Mouse (Mus musculus): Measurements from ENCODE around the gene C1qtnf6. TPM values are rescaled to one million over a fixed set of nuclear protein-coding genes. Genes with fewer than 3 reads are reported as not detected.

The C1qtnf6 gene
- 31.3 and 35.6 TPM in 2 replicates for polyA plus RNA-seq (2015; fragmentation: Nextera tagmentation; extraction: Ambion mirVana)

GRCm38 (mm10) chr15:78530671-78531450 is at the start of gene C1qtnf6:
C1qtnf6 (minus strand) TSS chr15:78531416.
- Histone ChIP-seq H3K27me3 (ENCODE audit: control insufficient read depth, insufficient read depth, low read length) (no peaks in the 10 kb centered on the region), H3K4me2 (ENCODE audit: low read depth, low read length) (peak within 1 kb of the TSS; percentile 56), H3K4me1 (ENCODE audit: control insufficient read depth, insufficient read depth, low read length) (peaks cover 40% of the 10 kb centered on the region), H3K9me3 (replicated peaks; ENCODE audit: control insufficient read depth, low read length) (no peaks in the 10 kb centered on the region), H3K9ac (ENCODE audit: low read length) (peak within 1 kb of the TSS; percentile 67), H3K4me3 (replicated peaks; ENCODE audit: low read length) (peak within 1 kb of the TSS; percentile 37), H3K36me3 (ENCODE audit: control insufficient read depth, insufficient read depth, low read length) (no peaks in the 10 kb centered on the region), H3K27ac (ENCODE audit: low read length) (peak within 1 kb of the TSS; percentile 95)
- ATAC-seq (ENCODE audit: insufficient read depth, low FRiP score): no peak
- WGBS: 65% methylated on average over 17 of the region's 17 CpGs

- peaks cover 13% of the 10 kb centered on the region for H3K4me1 ChIP-seq (ENCODE audit: control insufficient read depth, insufficient read depth, low read length)
- H3K27me3 ChIP-seq (ENCODE audit: control insufficient read depth, insufficient read depth, low read length): no peaks in the 10 kb centered on the region
- no peak overlapping the region for H3K4me2 ChIP-seq (ENCODE audit: low read depth, low read length)
- WGBS: 55% methylated on average over 4 of the region's 4 CpGs
- H3K9ac ChIP-seq (ENCODE audit: low read length): no peak overlapping the region
- no peak overlapping the region for H3K4me3 ChIP-seq (replicated peaks; ENCODE audit: low read length)
- H3K36me3 ChIP-seq (ENCODE audit: control insufficient read depth, insufficient read depth, low read length): no peaks in the 10 kb centered on the region
- H3K27ac ChIP-seq (ENCODE audit: low read length): no peak overlapping the region
- H3K9me3 ChIP-seq (replicated peaks; ENCODE audit: control insufficient read depth, low read length): no peaks in the 10 kb centered on the region; the same call in 1 of the 2 replicates
- ATAC-seq (ENCODE audit: insufficient read depth, low FRiP score): no peak
These were observed 45.1 kb upstream of the C1qtnf6 start for GRCm38 (mm10) chr15:78576284-78576810.

GRCm38 (mm10) chr15:78572658-78573397 is 41.6 kb upstream of the C1qtnf6 start, which contains the start of gene Rac2:
Rac2 (minus strand) TSS chr15:78572783.
- Histone ChIP-seq H3K9me3 (replicated peaks; ENCODE audit: control insufficient read depth, low read length) (no peaks in the 10 kb centered on the region; the same call in 1 of the 2 replicates), H3K4me3 (replicated peaks; ENCODE audit: low read length) (peak within 1 kb of the TSS; percentile 25), H3K36me3 (ENCODE audit: control insufficient read depth, insufficient read depth, low read length) (no peaks in the 10 kb centered on the region), H3K4me2 (ENCODE audit: low read depth, low read length) (no peak within 1 kb of the TSS), H3K27me3 (ENCODE audit: control insufficient read depth, insufficient read depth, low read length) (no peaks in the 10 kb centered on the region), H3K27ac (ENCODE audit: low read length) (no peak within 1 kb of the TSS; the same call in 1 of the 2 replicates), H3K9ac (ENCODE audit: low read length) (peak within 1 kb of the TSS; percentile 46), H3K4me1 (ENCODE audit: control insufficient read depth, insufficient read depth, low read length) (0 out of 2 replicates have a peak, but pooled peaks cover 3% of the 10 kb centered on the region)
- ATAC-seq (ENCODE audit: insufficient read depth, low FRiP score): peak; percentile 16; the same call in 1 of the 2 replicates
- WGBS: 65% methylated on average over 8 of the region's 8 CpGs

GRCm38 (mm10) chr15:78572270-78572600 is 41.0 kb upstream of the C1qtnf6 start:
- no peak for ATAC-seq (ENCODE audit: insufficient read depth, low FRiP score)
- 0 out of 2 replicates have a peak, but pooled peaks cover 3% of the 10 kb centered on the region for H3K4me1 ChIP-seq (ENCODE audit: control insufficient read depth, insufficient read depth, low read length)
- no peak overlapping the region for H3K4me2 ChIP-seq (ENCODE audit: low read depth, low read length)
- WGBS: 86% methylated on average over 5 of the region's 5 CpGs
- no peaks in the 10 kb centered on the region; the same call in 1 of the 2 replicates for H3K9me3 ChIP-seq (replicated peaks; ENCODE audit: control insufficient read depth, low read length)
- H3K36me3 ChIP-seq (ENCODE audit: control insufficient read depth, insufficient read depth, low read length): no peaks in the 10 kb centered on the region
- peak overlapping the region; percentile 46 for H3K9ac ChIP-seq (ENCODE audit: low read length)
- no peak overlapping the region for H3K27ac ChIP-seq (ENCODE audit: low read length)
- peak overlapping the region; percentile 25 for H3K4me3 ChIP-seq (replicated peaks; ENCODE audit: low read length)
- no peaks in the 10 kb centered on the region for H3K27me3 ChIP-seq (ENCODE audit: control insufficient read depth, insufficient read depth, low read length)

- H3K4me1 ChIP-seq (ENCODE audit: control insufficient read depth, insufficient read depth, low read length): 0 out of 2 replicates have a peak, but pooled peaks cover 3% of the 10 kb centered on the region
- 42% methylated on average over 16 of the region's 16 CpGs for WGBS
- peak overlapping the region; percentile 46 for H3K9ac ChIP-seq (ENCODE audit: low read length)
- no peaks in the 10 kb centered on the region; the same call in 1 of the 2 replicates for H3K9me3 ChIP-seq (replicated peaks; ENCODE audit: control insufficient read depth, low read length)
- H3K4me3 ChIP-seq (replicated peaks; ENCODE audit: low read length): peak overlapping the region; percentile 25
- H3K4me2 ChIP-seq (ENCODE audit: low read depth, low read length): no peak overlapping the region
- no peaks in the 10 kb centered on the region for H3K36me3 ChIP-seq (ENCODE audit: control insufficient read depth, insufficient read depth, low read length)
- 0 out of 2 replicates have a peak, but pooled peaks have one; percentile 19 for ATAC-seq (ENCODE audit: insufficient read depth, low FRiP score)
- no peak overlapping the region; the same call in 1 of the 2 replicates for H3K27ac ChIP-seq (ENCODE audit: low read length)
- H3K27me3 ChIP-seq (ENCODE audit: control insufficient read depth, insufficient read depth, low read length): no peaks in the 10 kb centered on the region
These were observed 40.5 kb upstream of the C1qtnf6 start for GRCm38 (mm10) chr15:78571554-78572269.

- Histone ChIP-seq H3K9ac (ENCODE audit: low read length) (no peak overlapping the region), H3K4me1 (ENCODE audit: control insufficient read depth, insufficient read depth, low read length) (0 out of 2 replicates have a peak, but pooled peaks cover 3% of the 10 kb centered on the region), H3K4me3 (replicated peaks; ENCODE audit: low read length) (no peak overlapping the region), H3K27ac (ENCODE audit: low read length) (no peak overlapping the region), H3K4me2 (ENCODE audit: low read depth, low read length) (no peak overlapping the region), H3K9me3 (replicated peaks; ENCODE audit: control insufficient read depth, low read length) (no peaks in the 10 kb centered on the region; the same call in 1 of the 2 replicates), H3K36me3 (ENCODE audit: control insufficient read depth, insufficient read depth, low read length) (no peaks in the 10 kb centered on the region), H3K27me3 (ENCODE audit: control insufficient read depth, insufficient read depth, low read length) (no peaks in the 10 kb centered on the region)
- 94% methylated on average over 5 of the region's 5 CpGs for WGBS
- ATAC-seq (ENCODE audit: insufficient read depth, low FRiP score): no peak
These were observed 39.0 kb upstream of the C1qtnf6 start for GRCm38 (mm10) chr15:78570170-78570569.

- Histone ChIP-seq H3K4me3 (replicated peaks; ENCODE audit: low read length) (no peak overlapping the region), H3K4me2 (ENCODE audit: low read depth, low read length) (no peak overlapping the region), H3K9ac (ENCODE audit: low read length) (no peak overlapping the region), H3K9me3 (replicated peaks; ENCODE audit: control insufficient read depth, low read length) (no peaks in the 10 kb centered on the region), H3K4me1 (ENCODE audit: control insufficient read depth, insufficient read depth, low read length) (0 out of 2 replicates have a peak, but pooled peaks cover 3% of the 10 kb centered on the region), H3K27ac (ENCODE audit: low read length) (no peak overlapping the region), H3K36me3 (ENCODE audit: control insufficient read depth, insufficient read depth, low read length) (no peaks in the 10 kb centered on the region), H3K27me3 (ENCODE audit: control insufficient read depth, insufficient read depth, low read length) (no peaks in the 10 kb centered on the region)
- ATAC-seq (ENCODE audit: insufficient read depth, low FRiP score): no peak
- WGBS: 70% methylated on average over 9 of the region's 9 CpGs
These were observed 36.4 kb upstream of the C1qtnf6 start for GRCm38 (mm10) chr15:78567608-78568120.

- ATAC-seq (ENCODE audit: insufficient read depth, low FRiP score): no peak
- no peak overlapping the region for H3K4me3 ChIP-seq (replicated peaks; ENCODE audit: low read length)
- no peak overlapping the region for H3K4me2 ChIP-seq (ENCODE audit: low read depth, low read length)
- no peak overlapping the region for H3K9ac ChIP-seq (ENCODE audit: low read length)
- no peaks in the 10 kb centered on the region for H3K9me3 ChIP-seq (replicated peaks; ENCODE audit: control insufficient read depth, low read length)
- H3K27ac ChIP-seq (ENCODE audit: low read length): no peak overlapping the region
- no peaks in the 10 kb centered on the region for H3K4me1 ChIP-seq (ENCODE audit: control insufficient read depth, insufficient read depth, low read length)
- WGBS: 59% methylated on average over 11 of the region's 11 CpGs
- no peaks in the 10 kb centered on the region for H3K36me3 ChIP-seq (ENCODE audit: control insufficient read depth, insufficient read depth, low read length)
- H3K27me3 ChIP-seq (ENCODE audit: control insufficient read depth, insufficient read depth, low read length): no peaks in the 10 kb centered on the region
These were observed 33.7 kb upstream of the C1qtnf6 start for GRCm38 (mm10) chr15:78564764-78565435.
